Mouse (Mus musculus): ENCODE results near the gene Akap13. TPM values are rescaled to one million over a fixed set of nuclear protein-coding genes. Genes with fewer than 3 reads are reported as not detected.

Gene Akap13
- polyA plus RNA-seq, 1 experiment from 2014 or later, result 52.9 TPM

GRCm38 (mm10) chr7:75558225-75558624 lies 102.9 kb downstream of the Akap13 start:
- H3K4me1 ChIP-seq (ENCODE audit: insufficient read depth, low read depth, low read length), result peaks cover 34% of the 10 kb centered on the region
- H3K9ac ChIP-seq (replicated peaks; ENCODE audit: low read depth), result no peak overlapping the region
- no peak overlapping the region for H3K4me2 ChIP-seq (replicated peaks; ENCODE audit: low read depth, low read length)
- H3K4me3 ChIP-seq (ENCODE audit: low read depth, low read length), result no peak overlapping the region
- TF ChIP-seq EP300 (IDR thresholded peaks at IDR 0.05), result no peak
- no peak for TF ChIP-seq CTCF (IDR thresholded peaks at IDR 0.05)
- H3K36me3 ChIP-seq (ENCODE audit: insufficient read depth, low read length), result no peaks in the 10 kb centered on the region
- H3K27ac ChIP-seq (ENCODE audit: low read length), result 0 out of 2 replicates have a peak overlapping the region, but pooled peaks have one; percentile 52
- H3K27me3 ChIP-seq (replicated peaks; ENCODE audit: insufficient read depth, low read length), result no peaks in the 10 kb centered on the region
- no peaks in the 10 kb centered on the region for H3K9me3 ChIP-seq (ENCODE audit: low read length)
- ATAC-seq (no peak), DNase-seq (ENCODE audit: low spot score) (no peak)
- WGBS, result 76% methylated on average over 1 of the region's 1 CpGs

GRCm38 (mm10) chr7:75559119-75559518 lies 103.8 kb downstream of the Akap13 start:
- H3K9ac ChIP-seq (replicated peaks; ENCODE audit: low read depth), result no peak overlapping the region
- peak overlapping the region; percentile 52 for H3K27ac ChIP-seq (ENCODE audit: low read length)
- no peaks in the 10 kb centered on the region for H3K27me3 ChIP-seq (replicated peaks; ENCODE audit: insufficient read depth, low read length)
- H3K4me2 ChIP-seq (replicated peaks; ENCODE audit: low read depth, low read length), result no peak overlapping the region
- 33% methylated on average over 4 of the region's 4 CpGs for WGBS
- no peak for DNase-seq (ENCODE audit: low spot score)
- H3K4me1 ChIP-seq (ENCODE audit: insufficient read depth, low read depth, low read length), result peaks cover 28% of the 10 kb centered on the region
- ATAC-seq, result no peak
- H3K4me3 ChIP-seq (ENCODE audit: low read depth, low read length), result no peak overlapping the region
- H3K9me3 ChIP-seq (ENCODE audit: low read length), result no peaks in the 10 kb centered on the region
- TF ChIP-seq CTCF (IDR thresholded peaks at IDR 0.05) (no peak), EP300 (IDR thresholded peaks at IDR 0.05) (no peak)
- no peaks in the 10 kb centered on the region for H3K36me3 ChIP-seq (ENCODE audit: insufficient read depth, low read length)

- Histone ChIP-seq H3K4me2 (replicated peaks; ENCODE audit: low read depth, low read length) (no peak overlapping the region), H3K36me3 (ENCODE audit: insufficient read depth, low read length) (no peaks in the 10 kb centered on the region), H3K27me3 (replicated peaks; ENCODE audit: insufficient read depth, low read length) (no peaks in the 10 kb centered on the region), H3K9ac (replicated peaks; ENCODE audit: low read depth) (no peak overlapping the region), H3K9me3 (ENCODE audit: low read length) (no peaks in the 10 kb centered on the region), H3K4me3 (ENCODE audit: low read depth, low read length) (no peak overlapping the region), H3K27ac (ENCODE audit: low read length) (peak overlapping the region; percentile 52), H3K4me1 (ENCODE audit: insufficient read depth, low read depth, low read length) (peaks cover 26% of the 10 kb centered on the region)
- no peak for ATAC-seq
- WGBS, result 63% methylated on average over 4 of the region's 4 CpGs
- TF ChIP-seq CTCF (IDR thresholded peaks at IDR 0.05) (no peak), EP300 (IDR thresholded peaks at IDR 0.05) (no peak)
- DNase-seq (ENCODE audit: low spot score), result no peak
Observed at GRCm38 (mm10) chr7:75559915-75560314, 104.6 kb downstream of the Akap13 start.

GRCm38 (mm10) chr7:75560566-75560965 lies 105.2 kb downstream of the Akap13 start:
- ATAC-seq, result no peak
- Histone ChIP-seq H3K27me3 (replicated peaks; ENCODE audit: insufficient read depth, low read length) (no peaks in the 10 kb centered on the region), H3K36me3 (ENCODE audit: insufficient read depth, low read length) (no peaks in the 10 kb centered on the region), H3K4me3 (ENCODE audit: low read depth, low read length) (no peak overlapping the region), H3K4me2 (replicated peaks; ENCODE audit: low read depth, low read length) (no peak overlapping the region), H3K9ac (replicated peaks; ENCODE audit: low read depth) (no peak overlapping the region), H3K27ac (ENCODE audit: low read length) (no peak overlapping the region), H3K4me1 (ENCODE audit: insufficient read depth, low read depth, low read length) (peaks cover 20% of the 10 kb centered on the region), H3K9me3 (ENCODE audit: low read length) (no peaks in the 10 kb centered on the region)
- TF ChIP-seq EP300 (IDR thresholded peaks at IDR 0.05) (no peak), CTCF (IDR thresholded peaks at IDR 0.05) (no peak)
- WGBS, result 86% methylated on average over 2 of the region's 2 CpGs
- DNase-seq (ENCODE audit: low spot score), result no peak

GRCm38 (mm10) chr7:75561134-75561533 lies 105.8 kb downstream of the Akap13 start:
- peaks cover 15% of the 10 kb centered on the region for H3K4me1 ChIP-seq (ENCODE audit: insufficient read depth, low read depth, low read length)
- no peaks in the 10 kb centered on the region for H3K36me3 ChIP-seq (ENCODE audit: insufficient read depth, low read length)
- no peak overlapping the region for H3K4me2 ChIP-seq (replicated peaks; ENCODE audit: low read depth, low read length)
- TF ChIP-seq CTCF (IDR thresholded peaks at IDR 0.05) (no peak), EP300 (IDR thresholded peaks at IDR 0.05) (no peak)
- H3K27ac ChIP-seq (ENCODE audit: low read length), result no peak overlapping the region
- ATAC-seq, result no peak
- H3K9me3 ChIP-seq (ENCODE audit: low read length), result no peaks in the 10 kb centered on the region
- 74% methylated on average over 1 of the region's 1 CpGs for WGBS
- no peak overlapping the region for H3K4me3 ChIP-seq (ENCODE audit: low read depth, low read length)
- H3K9ac ChIP-seq (replicated peaks; ENCODE audit: low read depth), result no peak overlapping the region
- no peak for DNase-seq (ENCODE audit: low spot score)
- no peaks in the 10 kb centered on the region for H3K27me3 ChIP-seq (replicated peaks; ENCODE audit: insufficient read depth, low read length)

GRCm38 (mm10) chr7:75568276-75568675 lies 112.9 kb downstream of the Akap13 start:
- WGBS, result 34% methylated on average over 4 of the region's 4 CpGs
- ATAC-seq (peak; percentile 59), DNase-seq (ENCODE audit: low spot score) (peak; percentile 56)
- H3K4me2 ChIP-seq (replicated peaks; ENCODE audit: low read depth, low read length), result no peak overlapping the region
- TF ChIP-seq CTCF (IDR thresholded peaks at IDR 0.05), result no peak
- H3K27ac ChIP-seq (ENCODE audit: low read length), result no peak overlapping the region
- H3K36me3 ChIP-seq (ENCODE audit: insufficient read depth, low read length), result no peaks in the 10 kb centered on the region
- no peak overlapping the region for H3K4me3 ChIP-seq (ENCODE audit: low read depth, low read length)
- H3K4me1 ChIP-seq (ENCODE audit: insufficient read depth, low read depth, low read length), result peaks cover 9% of the 10 kb centered on the region; the same call in 1 of the 2 replicates
- H3K27me3 ChIP-seq (replicated peaks; ENCODE audit: insufficient read depth, low read length), result no peaks in the 10 kb centered on the region
- no peak overlapping the region for H3K9ac ChIP-seq (replicated peaks; ENCODE audit: low read depth)
- H3K9me3 ChIP-seq (ENCODE audit: low read length), result no peaks in the 10 kb centered on the region

GRCm38 (mm10) chr7:75568883-75569282 lies 113.5 kb downstream of the Akap13 start:
- TF ChIP-seq EP300 (IDR thresholded peaks at IDR 0.05) (no peak), CTCF (IDR thresholded peaks at IDR 0.05) (peak; percentile 64)
- ATAC-seq (no peak), DNase-seq (ENCODE audit: low spot score) (peak; percentile 55)
- no peaks in the 10 kb centered on the region for H3K9me3 ChIP-seq (ENCODE audit: low read length)
- H3K4me2 ChIP-seq (replicated peaks; ENCODE audit: low read depth, low read length), result no peak overlapping the region
- no peak overlapping the region for H3K4me3 ChIP-seq (ENCODE audit: low read depth, low read length)
- no peak overlapping the region for H3K9ac ChIP-seq (replicated peaks; ENCODE audit: low read depth)
- H3K36me3 ChIP-seq (ENCODE audit: insufficient read depth, low read length), result no peaks in the 10 kb centered on the region
- peaks cover 9% of the 10 kb centered on the region; the same call in 1 of the 2 replicates for H3K4me1 ChIP-seq (ENCODE audit: insufficient read depth, low read depth, low read length)
- no peaks in the 10 kb centered on the region for H3K27me3 ChIP-seq (replicated peaks; ENCODE audit: insufficient read depth, low read length)
- no peak overlapping the region for H3K27ac ChIP-seq (ENCODE audit: low read length)

All from lung, postnatal 0 days (tissue).